28 mouse cellular contexts compared by ENCODE assay signal in the genomic region with DNA sequence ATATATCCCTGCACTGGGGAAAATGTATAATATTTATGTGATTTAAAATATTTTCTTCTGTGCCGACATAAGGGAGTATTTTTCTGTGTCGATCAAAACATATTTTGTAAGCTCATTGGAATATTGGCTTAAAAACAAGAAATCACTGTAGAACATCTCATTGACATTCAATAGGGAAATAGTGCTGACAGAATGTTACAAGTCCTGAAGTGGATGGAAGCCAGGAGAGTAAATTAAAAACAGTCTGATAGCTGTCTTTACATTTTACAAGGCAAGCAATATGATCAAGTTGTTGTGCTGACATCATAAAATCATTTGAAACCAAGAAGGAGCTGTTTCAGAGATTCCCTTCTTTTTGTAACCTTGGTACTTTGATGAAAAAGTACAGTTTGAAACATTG.
"Had no signal": no experiment of that assay in that cellular context is flagged by ENCODE, and none has a peak within 500 bp of the region (broad histone marks: within the 10 kb centered on the region; RNA-seq: fewer than 3 reads in every experiment).

No protein-coding gene starts in this region.

- H3K4me2 ChIP-seq: heart, embryonic 12.5 days; hindbrain, embryonic 12.5 days; hindbrain, embryonic 14.5 days; intestine, embryonic 15.5 days; limb, embryonic 13.5 days; liver, embryonic 11.5 days; liver, embryonic 13.5 days; liver, embryonic 15.5 days had no signal

- H3K27ac ChIP-seq: gastrocnemius, adult 2 months; heart, embryonic 10.5 days; hindbrain, embryonic 10.5 days; hindbrain, embryonic 12.5 days; hindbrain, embryonic 14.5 days; intestine, embryonic 15.5 days; layer of hippocampus, adult 2 months; left cerebral cortex, adult 2 months; limb, embryonic 13.5 days; liver, embryonic 13.5 days; liver, embryonic 15.5 days had no signal

- H3K4me3 ChIP-seq: gastrocnemius, adult 2 months; heart, embryonic 10.5 days; heart, embryonic 12.5 days; hindbrain, embryonic 10.5 days; hindbrain, embryonic 12.5 days; intestine, embryonic 15.5 days; layer of hippocampus, adult 2 months; left cerebral cortex, adult 2 months; limb, embryonic 13.5 days; liver, embryonic 13.5 days; liver, embryonic 15.5 days had no signal

- H3K36me3 ChIP-seq: heart, embryonic 10.5 days; heart, embryonic 12.5 days; hindbrain, embryonic 10.5 days; hindbrain, embryonic 12.5 days; intestine, embryonic 15.5 days; limb, embryonic 13.5 days; liver, embryonic 13.5 days; liver, embryonic 15.5 days had no signal

- H3K27me3 ChIP-seq: heart, embryonic 12.5 days; hindbrain, embryonic 12.5 days; intestine, embryonic 15.5 days; limb, embryonic 13.5 days; liver, embryonic 13.5 days; liver, embryonic 15.5 days had no signal

- H3K9me3 ChIP-seq: heart, embryonic 10.5 days; heart, embryonic 12.5 days; hindbrain, embryonic 10.5 days; hindbrain, embryonic 12.5 days; intestine, embryonic 15.5 days; limb, embryonic 13.5 days; liver, embryonic 13.5 days; liver, embryonic 15.5 days had no signal

- H3K4me1 ChIP-seq: heart, embryonic 10.5 days; heart, embryonic 12.5 days; hindbrain, embryonic 10.5 days; hindbrain, embryonic 12.5 days; intestine, embryonic 15.5 days; liver, embryonic 13.5 days; liver, embryonic 15.5 days had no signal

- ATAC-seq: hindbrain, embryonic 16.5 days; inflammation-experienced regulatory T-cells, adult 6 months; intestine, embryonic 15.5 days; intestine, postnatal 0 days; liver, postnatal 0 days had no signal

- H3K9ac ChIP-seq: heart, embryonic 12.5 days; hindbrain, embryonic 12.5 days; hindbrain, embryonic 14.5 days; intestine, embryonic 15.5 days; limb, embryonic 13.5 days; liver, embryonic 13.5 days; liver, embryonic 15.5 days; liver, postnatal 0 days had no signal

- DNase-seq: gastrocnemius, adult 2 months; gastrocnemius, postnatal 10 days; gastrocnemius, postnatal 25 days; heart, adult 18-20 months; heart, postnatal 10 days; heart, postnatal 4 days; kidney, adult 18-20 months; kidney, adult 8-10 months; kidney, postnatal 10 days; kidney, postnatal 25 days; kidney, postnatal 4 days; liver; liver, embryonic 13.5 days; liver, postnatal 0 days had no signal
